Mouse (Mus musculus) brain, embryonic 14.5 days (tissue): ENCODE measurements around the gene Frmd4b.

ENCODE experiments used
- CTCF ChIP-seq: fragments of 200-500 bp; IDR thresholded peaks from 2 replicates; pipeline ENCODE4 v1.5.1; 2012; ENCODE audit warnings: inconsistent platforms, mild to moderate bottlenecking, moderate library complexity, borderline replicate concordance; ENCODE audit not compliant: insufficient read depth, insufficient read length; ENCODE audit errors: extremely low read depth
- POLR2A ChIP-seq: fragments of 200-500 bp; IDR thresholded peaks from 2 replicates; pipeline ENCODE4 v1.6.1; 2012; ENCODE audit warnings: mild to moderate bottlenecking, inconsistent platforms, borderline replicate concordance; ENCODE audit not compliant: poor library complexity, insufficient read depth, insufficient read length, severe bottlenecking; ENCODE audit errors: extremely low read depth

DNA sequence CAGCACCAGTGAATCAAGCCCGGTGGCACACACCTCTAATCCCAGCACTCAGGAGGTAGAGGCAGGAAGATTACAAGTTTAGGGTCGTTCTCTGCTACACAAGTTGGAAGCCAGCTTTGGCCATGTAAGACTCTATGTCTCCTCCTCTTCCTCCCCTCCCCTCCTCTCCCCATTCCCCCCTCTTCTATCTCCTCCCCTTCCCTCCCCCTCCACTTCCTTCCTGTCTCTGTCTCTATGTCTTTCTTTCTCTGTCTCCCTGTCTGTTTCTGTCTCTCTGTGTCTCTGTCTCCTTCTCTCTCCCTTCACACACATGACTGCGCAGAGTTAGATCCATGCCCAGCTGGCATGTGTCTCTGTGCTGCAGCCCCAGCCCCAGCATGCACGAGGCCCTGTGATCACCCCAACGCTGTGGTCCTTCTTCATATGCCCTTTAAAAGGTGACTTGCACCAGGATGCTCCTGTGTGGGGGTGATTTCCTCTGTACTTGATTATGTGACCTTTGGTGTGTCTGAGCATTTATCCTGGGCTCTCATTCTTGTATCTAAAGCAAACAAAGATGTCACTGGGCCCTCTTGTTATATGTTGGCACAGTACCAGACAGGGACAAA is 340.3 kb downstream of the Frmd4b start:
- TF ChIP-seq POLR2A, result no peak
- no peak for TF ChIP-seq CTCF
